Mouse (Mus musculus) lung, postnatal 0 days (tissue): ENCODE results near the gene Foxa2.

Experiments used
- CTCF ChIP-seq: IDR thresholded peaks from 2 replicates; pipeline ENCODE4 v1.5.1; 2016; ENCODE audit warnings: antibody characterized with exemption, mild to moderate bottlenecking
- EP300 ChIP-seq: IDR thresholded peaks from 2 replicates; pipeline ENCODE4 v1.6.1; 2016; ENCODE audit warnings: antibody characterized with exemption, mild to moderate bottlenecking, control low read depth

DNA sequence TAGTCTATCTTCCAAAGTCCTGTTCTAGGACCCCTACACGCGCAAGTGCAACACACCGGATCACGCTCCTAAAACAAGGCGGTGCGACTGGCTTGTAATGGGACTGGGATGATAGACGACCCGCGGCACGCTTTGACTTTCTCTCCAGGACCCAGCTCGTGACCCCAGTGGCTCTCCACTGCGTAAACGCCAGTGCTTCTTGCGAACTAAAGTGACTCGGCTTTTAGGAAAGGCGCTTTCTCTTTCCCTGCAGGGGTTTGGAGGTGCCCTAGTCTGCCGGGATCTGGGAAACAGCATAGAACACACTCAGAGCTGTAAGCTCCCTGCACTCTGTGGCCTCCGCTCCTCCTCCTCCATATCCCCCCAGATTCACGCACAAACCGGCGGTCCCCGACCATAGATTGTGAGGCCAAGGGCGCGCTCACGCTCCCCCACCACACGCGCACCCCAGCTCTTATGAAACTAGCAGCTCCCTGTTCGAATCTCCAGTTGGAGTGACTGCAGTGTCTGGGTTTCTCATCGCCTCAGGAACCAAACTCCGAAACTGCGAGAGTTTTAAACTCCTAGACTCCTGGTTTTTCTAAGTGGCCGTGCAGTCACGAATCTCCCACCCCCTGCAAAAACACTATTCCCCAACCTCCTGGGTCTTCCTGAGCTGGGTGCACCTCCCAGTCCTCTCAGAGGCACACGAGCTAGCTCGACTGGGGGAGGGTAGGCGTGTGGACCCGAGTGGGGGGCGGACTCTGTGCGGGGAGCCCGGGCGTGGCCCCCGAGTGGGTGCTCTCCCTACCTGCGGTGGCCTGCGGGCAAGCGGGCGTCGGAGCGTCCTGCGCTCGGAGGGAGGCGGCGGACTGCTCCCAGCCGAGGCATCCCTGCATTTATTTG lies 7.2 kb downstream of the Foxa2 start:
- TF ChIP-seq CTCF: no peak
- no peak for TF ChIP-seq EP300
